Mouse (Mus musculus) olfactory bulb, adult 2 months (tissue): ENCODE measurements around the gene Hpcal4. TPM values are rescaled to one million over a fixed set of nuclear protein-coding genes. Genes with fewer than 3 reads are reported as not detected.

ENCODE experiments used
- H3K27ac ChIP-seq: fragments of 200-500 bp; 2 replicates; pipeline ENCODE4 v1.5.1; 2012; ENCODE audit warnings: low read depth, low read length; ENCODE audit not compliant: insufficient read depth
- H3K4me1 ChIP-seq: fragments of 200-500 bp; 2 replicates; pipeline ENCODE4 v1.6.1; 2012; ENCODE audit warnings: low read length; ENCODE audit not compliant: control insufficient read depth, insufficient read depth
- H3K4me3 ChIP-seq: fragments of 200-500 bp; 2 replicates; pipeline ENCODE4 v1.5.1; 2012; ENCODE audit warnings: mild to moderate bottlenecking, low read depth, low read length, moderate library complexity; ENCODE audit not compliant: insufficient read depth
- CTCF ChIP-seq: fragments of 200-500 bp; IDR thresholded peaks from 2 replicates; pipeline ENCODE4 v1.5.1; 2012; ENCODE audit warnings: low read depth, mild to moderate bottlenecking, low read length, moderate library complexity; ENCODE audit not compliant: insufficient read depth
- POLR2A ChIP-seq: fragments of 200-500 bp; IDR thresholded peaks from 2 replicates; pipeline ENCODE4 v1.6.1; 2012; ENCODE audit warnings: mild to moderate bottlenecking, low read depth, low read length, moderate library complexity; ENCODE audit not compliant: insufficient read depth
- WGBS: fragments of 180-500 bp; shearing (Covaris S2); methylation state at CpG from one replicate; pipeline ENCODE4 v1.1.7; 2018; 5-methylcytosine and 5-hydroxymethylcytosine counted together
- polyA plus RNA-seq: library from polyadenylated mRNA; stranded (reverse); fragments of >200 nt; gene quantifications from 2 replicates; pipeline ENCODE4 v1.2.4, GENCODE M21; 2012; ENCODE audit warnings: low replicate concordance; ENCODE audit not compliant: missing spikeins, insufficient read depth, insufficient read length

Hpcal4 gene
- polyA plus RNA-seq, 1 experiment = 61.6 TPM

GRCm38 (mm10) chr4:123232841-123233240, 49.8 kb downstream of the Hpcal4 start:
- Histone ChIP-seq H3K27ac (no peak overlapping the region), H3K4me1 (peaks cover 12% of the 10 kb centered on the region), H3K4me3 (no peak overlapping the region)
- TF ChIP-seq POLR2A (no peak), CTCF (no peak)
- WGBS = 80% methylated on average over 3 of the region's 3 CpGs

DNA sequence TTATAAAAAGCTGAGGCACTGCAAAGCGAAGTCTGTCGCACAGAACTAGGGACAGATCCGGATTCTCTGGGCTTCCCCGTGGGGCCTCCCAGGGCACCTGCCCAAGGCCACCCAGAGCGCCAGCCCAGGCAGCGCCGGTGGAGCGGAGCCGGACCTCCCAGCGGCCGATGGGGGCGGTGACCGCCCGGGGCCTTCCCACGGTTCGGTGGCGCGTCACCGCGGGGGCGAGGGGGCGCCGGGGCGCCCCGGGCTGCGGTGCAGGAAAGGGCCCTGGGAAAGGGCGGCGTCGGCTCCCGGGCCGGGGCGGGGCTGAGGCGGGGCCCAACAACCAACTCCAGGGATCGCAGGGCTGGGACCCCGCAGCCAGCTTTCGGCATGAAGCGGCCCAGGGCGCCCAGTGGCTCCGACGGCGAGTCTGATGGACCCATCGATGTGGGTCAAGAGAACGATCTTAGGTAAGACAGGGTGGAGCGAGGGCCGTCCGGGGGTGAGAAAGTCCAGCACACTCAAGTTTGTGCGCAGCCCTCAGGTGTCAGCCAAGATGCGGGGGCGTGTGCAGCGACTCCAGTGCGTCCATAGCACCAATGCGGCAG, 50.6 kb downstream of the Hpcal4 start, which contains the start of gene Heyl:
Heyl (plus strand) TSS at position 65 of the 593 bp plus-strand sequence.
- TF ChIP-seq CTCF (no peak), POLR2A (no peak)
- H3K4me1 ChIP-seq = peaks cover 7% of the 10 kb centered on the region
- WGBS = 9% methylated on average over 52 of the region's 52 CpGs
- no peak within 1 kb of the TSS for H3K27ac ChIP-seq
- H3K4me3 ChIP-seq = peak within 1 kb of the TSS; percentile 27

DNA sequence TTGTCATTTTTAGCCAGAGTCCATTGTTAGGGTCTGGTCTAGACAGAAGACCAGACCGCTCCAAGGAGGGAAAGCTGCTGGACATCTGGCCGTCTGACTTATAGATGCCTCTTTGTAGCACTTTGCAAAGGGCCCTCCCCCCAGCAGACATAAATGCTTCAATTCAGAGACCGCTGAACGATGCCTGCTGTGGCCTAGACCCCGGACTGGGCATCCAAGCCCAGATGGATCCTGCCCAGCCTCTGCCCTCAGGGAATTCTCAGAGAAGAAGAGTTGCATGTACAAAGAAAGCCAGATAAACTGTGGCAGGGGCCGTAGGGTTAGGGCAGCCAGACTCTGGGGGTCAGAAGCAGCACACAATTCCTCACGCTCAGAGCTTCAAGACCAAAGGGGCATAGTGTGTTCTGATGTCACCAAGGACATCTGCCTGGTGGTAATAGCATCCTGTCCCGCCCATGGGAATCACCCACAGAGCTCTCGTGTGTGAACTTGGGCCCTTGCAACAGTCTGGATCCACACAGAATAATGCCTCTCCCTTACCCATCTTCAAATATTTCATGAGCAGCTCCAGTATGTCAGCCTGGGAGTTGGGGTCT, 52.9 kb downstream of the Hpcal4 start:
- WGBS = 84% methylated on average over 9 of the region's 9 CpGs
- TF ChIP-seq CTCF (no peak), POLR2A (no peak)
- Histone ChIP-seq H3K4me3 (no peak overlapping the region), H3K4me1 (peaks cover 12% of the 10 kb centered on the region), H3K27ac (no peak overlapping the region; the same call in 1 of the 2 replicates)

DNA sequence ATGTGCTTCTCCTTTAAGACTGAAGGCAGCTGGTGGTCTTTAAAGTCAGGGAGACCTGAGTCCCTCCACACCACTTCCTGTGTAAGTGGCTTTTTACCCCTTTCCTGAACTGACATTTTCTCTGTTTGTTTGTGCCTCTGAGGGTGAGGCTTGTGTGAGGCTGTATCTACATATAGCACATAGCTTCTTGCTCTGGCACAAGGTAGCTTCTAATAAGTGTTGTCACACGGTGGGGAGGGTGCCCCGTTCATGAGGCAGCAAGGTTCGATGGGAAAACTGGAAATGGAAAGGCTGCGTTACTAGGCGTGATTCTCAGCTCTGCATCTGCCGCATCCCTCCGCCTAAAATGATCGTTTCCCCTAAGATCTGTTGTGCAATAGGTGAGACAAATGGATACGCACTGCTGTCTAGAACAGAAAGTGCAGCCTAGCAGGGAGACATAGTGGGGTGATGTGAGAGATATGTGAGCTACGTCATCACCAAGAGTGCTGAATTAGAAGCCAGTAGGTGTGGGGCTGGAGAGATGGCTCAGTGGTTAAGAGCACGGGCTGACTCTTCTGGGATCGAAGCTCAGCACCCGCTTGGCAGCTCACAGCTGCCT, 53.5 kb downstream of the Hpcal4 start:
- H3K4me3 ChIP-seq = no peak overlapping the region
- H3K4me1 ChIP-seq = peaks cover 12% of the 10 kb centered on the region
- TF ChIP-seq CTCF (no peak), POLR2A (no peak)
- H3K27ac ChIP-seq = no peak overlapping the region
- 68% methylated on average over 13 of the region's 13 CpGs for WGBS

- WGBS = 86% methylated on average over 6 of the region's 6 CpGs
- no peak overlapping the region for H3K4me3 ChIP-seq
- TF ChIP-seq POLR2A (no peak), CTCF (no peak)
- peaks cover 12% of the 10 kb centered on the region for H3K4me1 ChIP-seq
- no peak overlapping the region for H3K27ac ChIP-seq
Observed at GRCm38 (mm10) chr4:123237386-123238266, 54.6 kb downstream of the Hpcal4 start.

GRCm38 (mm10) chr4:123239361-123240203, 56.6 kb downstream of the Hpcal4 start:
- H3K27ac ChIP-seq = no peak overlapping the region
- WGBS = 18% methylated on average over 58 of the region's 58 CpGs
- TF ChIP-seq POLR2A (no peak), CTCF (no peak)
- H3K4me3 ChIP-seq = peak overlapping the region; percentile 2; the same call in 1 of the 2 replicates
- H3K4me1 ChIP-seq = peaks cover 5% of the 10 kb centered on the region

Other genes with a start within 250 kb of the Hpcal4 start
- not detected in 2 replicates for gene Mfsd2a, start 222.0 kb upstream of the Hpcal4 start, polyA plus RNA-seq
- not detected in 2 replicates for gene Mycl, start 187.6 kb upstream of the Hpcal4 start, polyA plus RNA-seq
- gene Trit1, start 166.6 kb upstream of the Hpcal4 start, polyA plus RNA-seq = not detected in 2 replicates
- gene Bmp8b, start 78.1 kb upstream of the Hpcal4 start, polyA plus RNA-seq = not detected in 2 replicates
- gene Oxct2b, start 67.0 kb upstream of the Hpcal4 start, polyA plus RNA-seq = not detected in 2 replicates
- not detected in 2 replicates for gene Ppie, start 43.3 kb upstream of the Hpcal4 start, polyA plus RNA-seq
- not detected in 2 replicates for gene Nt5c1a, start 18.3 kb downstream of the Hpcal4 start, polyA plus RNA-seq
- gene Heyl, start 50.3 kb downstream of the Hpcal4 start, polyA plus RNA-seq = not detected in 2 replicates
- not detected in 2 replicates for gene Pabpc4, start 79.1 kb downstream of the Hpcal4 start, polyA plus RNA-seq
- gene Oxct2a, start 140.4 kb downstream of the Hpcal4 start, polyA plus RNA-seq = not detected in 2 replicates
- not detected in 2 replicates for gene Bmp8a, start 160.0 kb downstream of the Hpcal4 start, polyA plus RNA-seq